Mouse (Mus musculus): ENCODE measurements around the gene Spp2.

The Spp2 gene

DNA sequence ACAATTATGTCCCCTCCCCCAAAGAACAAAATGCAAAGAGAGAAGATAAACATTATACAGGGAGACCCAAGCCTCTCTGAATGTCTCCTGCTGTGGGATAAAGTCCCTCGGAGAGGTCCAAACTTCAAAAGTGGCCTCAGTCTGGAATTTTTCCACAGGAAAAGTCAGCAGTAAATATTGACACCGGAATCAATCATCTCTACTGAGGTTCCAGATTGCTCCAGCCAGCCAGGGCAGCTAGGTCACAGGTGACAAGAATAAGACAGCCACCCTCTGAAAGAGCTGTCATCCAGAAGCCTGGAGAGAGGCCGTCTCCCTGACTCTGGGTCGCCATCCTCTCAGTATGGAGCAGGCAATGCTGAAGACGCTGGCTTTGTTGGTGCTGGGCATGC lies at the start of gene Spp2:
Gene Spp2 (plus strand): TSS at position 155 of the 392 bp plus-strand sequence.
- DNase-seq, result no peak

DNA sequence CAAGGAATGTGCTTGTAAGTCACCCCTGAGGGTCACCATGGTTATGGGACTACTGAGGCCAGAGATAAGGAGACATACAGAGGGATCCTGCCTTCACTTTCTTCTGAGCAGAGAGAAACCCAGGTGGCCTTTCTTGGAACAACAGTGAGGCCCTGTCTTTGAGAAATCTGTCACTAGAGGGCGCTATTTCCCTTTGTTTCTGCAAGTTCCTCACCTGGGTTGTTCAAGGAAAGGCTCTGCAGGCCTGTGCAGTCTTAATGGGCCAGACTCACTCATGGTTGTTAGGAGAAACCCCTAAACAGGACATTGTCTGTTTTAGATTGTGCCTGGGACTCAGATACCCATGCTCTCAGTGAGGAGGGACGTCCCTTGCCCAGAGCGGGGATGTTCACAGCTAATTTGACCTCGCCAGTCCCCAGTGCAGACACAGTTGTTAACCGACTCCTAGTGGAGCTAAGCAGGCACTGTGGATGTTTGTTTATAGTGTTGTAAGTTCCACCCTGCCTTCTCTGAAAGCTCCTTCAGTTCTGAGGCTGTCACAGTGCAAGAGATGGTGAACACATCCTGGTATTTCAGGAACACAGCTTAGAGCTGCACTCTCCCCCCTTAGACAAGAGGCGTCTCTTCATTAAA lies 49.2 kb upstream of the Spp2 start:
- DNase-seq, result peak; percentile 58

DNA sequence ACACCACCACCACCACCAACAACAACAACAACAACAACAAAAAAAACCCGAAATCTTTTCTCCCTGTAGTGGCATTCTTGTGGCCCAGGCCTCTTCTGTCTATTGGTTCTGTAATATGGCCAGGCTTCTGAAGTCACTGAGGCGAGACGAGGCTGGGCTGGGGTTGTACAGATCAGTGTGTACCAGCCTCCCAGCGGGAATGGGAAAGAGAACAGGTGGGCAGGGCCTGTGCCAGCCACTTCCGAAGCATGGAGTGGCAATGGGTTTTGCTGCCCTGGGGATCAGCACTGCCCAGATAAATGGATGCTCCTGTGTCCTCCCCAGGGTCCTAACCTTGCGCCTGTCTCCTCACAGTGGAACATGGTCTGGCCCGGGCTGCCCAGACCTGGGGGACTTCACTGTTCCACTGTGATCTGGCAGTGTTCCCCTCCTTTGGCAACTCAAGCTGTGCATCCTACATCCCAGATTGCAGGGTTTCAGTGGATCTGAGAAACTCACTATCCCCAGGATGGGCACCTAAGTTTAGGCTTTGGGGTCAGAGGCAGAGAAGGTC lies 48.6 kb upstream of the Spp2 start:
- DNase-seq, result no peak

DNA sequence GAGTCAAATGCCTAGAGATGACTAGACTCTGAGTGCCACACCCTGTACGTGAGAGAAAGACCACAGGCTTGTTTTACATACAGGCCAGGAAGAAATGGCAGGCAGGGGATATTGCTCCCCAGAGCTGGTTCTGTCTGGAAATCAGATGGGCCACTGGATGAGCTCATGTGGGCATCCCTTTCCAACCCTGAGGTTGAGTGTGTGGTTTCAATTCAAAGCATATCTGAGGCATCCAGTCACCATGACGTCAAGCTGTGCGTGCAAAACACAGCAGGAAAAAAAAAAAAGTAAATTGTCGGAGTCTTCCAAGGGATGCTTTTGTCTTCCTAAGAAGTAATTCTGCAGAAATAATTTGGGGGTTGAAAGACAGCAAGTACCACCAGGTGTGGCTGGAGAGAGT lies 45.7 kb upstream of the Spp2 start:
- DNase-seq, result no peak

DNA sequence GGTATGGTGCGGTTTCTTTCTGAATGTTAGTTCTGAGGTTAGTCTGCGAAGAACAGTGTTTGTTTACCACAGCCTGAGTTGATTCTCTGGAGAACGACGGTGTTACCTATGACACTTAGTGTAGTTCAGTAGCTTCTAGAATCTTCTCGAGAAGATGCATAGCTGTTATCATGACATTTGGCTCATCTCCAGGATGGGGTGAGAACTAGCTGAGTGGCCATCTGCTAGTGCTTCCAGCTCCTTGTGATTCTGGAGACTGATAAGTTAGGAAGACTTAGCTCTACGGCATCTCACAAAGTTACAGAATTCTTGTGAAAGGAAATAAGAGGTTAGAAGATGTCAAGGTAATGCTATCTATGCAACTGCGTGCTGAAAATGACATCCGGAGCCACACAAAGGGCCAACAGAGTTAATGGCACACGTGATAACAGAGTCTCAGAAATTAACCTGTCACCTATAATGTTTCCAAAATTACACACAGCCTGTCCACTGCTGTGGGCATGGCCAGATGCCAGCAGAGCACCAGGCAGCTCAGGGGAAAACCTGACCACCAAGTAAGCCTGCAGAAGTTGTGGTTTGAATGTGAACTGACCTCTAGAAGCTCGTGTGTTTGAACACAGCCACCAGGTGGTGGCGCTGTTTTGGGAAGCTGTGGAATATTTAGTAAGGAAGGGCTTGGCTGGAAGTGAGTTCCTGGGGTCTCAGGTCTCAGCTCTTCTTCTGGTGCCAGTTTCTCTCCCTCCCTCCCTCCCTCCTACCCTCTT lies 39.7 kb upstream of the Spp2 start:
- no peak for DNase-seq

DNA sequence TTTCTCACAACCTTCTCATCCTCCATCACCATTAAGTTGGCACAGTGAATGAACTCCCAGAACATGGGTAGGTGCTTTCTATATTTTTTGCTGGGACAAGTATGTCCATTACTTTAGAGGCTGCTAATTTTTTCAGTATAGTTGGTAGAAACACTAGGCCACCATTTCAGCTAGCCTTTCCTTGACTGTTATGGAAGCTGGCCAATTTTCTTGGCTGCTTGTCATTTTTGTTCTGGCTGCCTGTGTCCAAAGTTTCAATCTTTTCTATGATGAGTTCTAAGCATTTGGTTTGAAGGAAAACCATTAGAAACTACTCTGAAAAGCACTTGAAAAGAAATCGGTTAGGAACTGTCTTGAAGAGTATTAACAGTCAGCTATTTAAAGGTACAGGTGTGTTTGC lies 28.3 kb upstream of the Spp2 start:
- DNase-seq, result no peak

DNA sequence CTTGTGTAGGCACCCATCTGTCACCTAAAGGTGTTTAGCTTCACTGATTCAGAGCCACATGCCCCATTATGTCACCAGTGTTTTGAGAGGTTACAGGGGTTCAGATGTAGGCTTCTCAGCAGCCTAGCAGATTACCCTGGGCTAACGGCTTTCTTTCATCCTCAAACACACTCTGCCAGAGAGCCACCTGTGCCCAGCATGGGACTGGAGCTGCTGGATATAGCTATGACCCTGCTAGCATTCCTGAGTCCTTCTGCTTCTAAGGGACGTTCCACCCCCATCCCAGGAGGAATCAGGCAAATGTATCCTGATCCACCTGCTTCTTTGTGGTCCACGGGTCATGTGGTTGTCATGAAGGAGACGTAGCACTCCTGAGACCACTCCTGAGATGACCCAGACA lies 15.1 kb upstream of the Spp2 start:
- no peak for DNase-seq

DNA sequence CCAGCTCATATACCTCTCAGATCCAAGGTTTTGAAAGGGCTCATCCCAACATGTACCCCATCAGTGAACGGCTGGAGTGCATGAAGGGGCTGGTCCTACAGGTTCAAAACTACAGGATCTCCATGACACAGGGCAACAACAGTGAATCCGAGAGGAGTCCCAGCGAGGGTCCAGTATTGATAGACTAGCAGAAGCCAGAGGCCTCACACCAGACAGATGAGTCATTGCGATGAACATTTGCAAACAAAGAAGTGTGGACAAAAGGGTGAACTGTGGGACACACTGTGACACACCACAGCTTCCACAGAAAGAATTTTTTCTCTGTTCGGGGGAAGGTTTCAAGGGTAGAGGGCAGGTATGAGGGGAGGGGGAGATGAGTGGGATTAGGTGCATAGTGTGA lies 13.4 kb upstream of the Spp2 start:
- DNase-seq, result no peak

DNA sequence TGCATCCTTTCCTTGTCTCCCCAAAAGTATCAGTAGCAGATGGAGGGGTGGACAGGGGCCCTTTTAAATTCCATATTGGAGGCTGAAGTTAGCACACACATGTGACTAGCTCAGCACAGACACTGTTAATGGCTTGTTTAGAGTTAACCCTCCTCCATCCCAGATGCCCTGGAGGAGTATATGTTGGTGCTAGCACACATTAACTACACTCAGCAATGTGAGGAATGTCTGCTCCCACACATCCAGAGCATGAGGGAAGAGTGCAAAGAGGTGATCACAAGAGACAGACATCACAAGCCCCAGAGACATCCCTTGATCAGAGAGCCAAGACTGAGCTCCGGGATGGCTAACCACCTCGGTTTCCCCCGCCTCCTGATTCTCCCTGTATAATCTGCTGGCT lies 3.4 kb upstream of the Spp2 start:
- no peak for DNase-seq

DNA sequence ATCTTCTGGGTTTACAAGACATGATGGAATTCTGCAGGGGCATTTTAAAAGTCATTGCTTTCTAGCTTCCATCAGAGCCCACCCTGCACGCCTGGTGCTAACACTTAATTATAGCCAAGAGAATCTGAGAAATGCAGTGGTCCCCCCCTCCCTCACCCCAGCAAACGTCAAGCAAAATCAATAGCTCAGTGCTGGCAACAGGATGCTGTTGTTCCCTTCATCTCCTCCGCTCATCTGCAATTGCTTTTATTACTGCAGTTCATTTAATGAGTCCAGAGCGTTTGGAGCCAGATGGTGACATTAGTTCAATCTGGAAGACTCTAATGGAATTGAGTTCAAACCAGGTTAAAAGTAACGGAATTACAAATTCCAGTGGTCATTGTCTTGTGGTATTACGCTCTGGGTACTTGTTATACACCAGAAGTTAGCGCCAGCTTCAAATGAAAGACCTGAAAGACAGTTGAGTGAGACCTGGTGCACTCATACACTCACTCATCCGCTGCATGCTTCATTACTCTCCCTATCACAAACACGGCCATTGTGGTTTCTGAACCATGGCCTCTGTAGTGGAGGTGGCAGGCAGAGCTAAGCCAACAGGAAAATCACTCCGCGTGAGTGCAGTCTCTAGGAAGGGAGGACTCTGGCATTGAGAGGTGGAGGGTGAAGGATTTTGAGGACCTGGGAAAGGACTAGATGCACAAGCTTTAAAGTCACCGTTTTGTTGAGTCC lies 519 bp upstream of the Spp2 start:
- DNase-seq, result no peak

DNA sequence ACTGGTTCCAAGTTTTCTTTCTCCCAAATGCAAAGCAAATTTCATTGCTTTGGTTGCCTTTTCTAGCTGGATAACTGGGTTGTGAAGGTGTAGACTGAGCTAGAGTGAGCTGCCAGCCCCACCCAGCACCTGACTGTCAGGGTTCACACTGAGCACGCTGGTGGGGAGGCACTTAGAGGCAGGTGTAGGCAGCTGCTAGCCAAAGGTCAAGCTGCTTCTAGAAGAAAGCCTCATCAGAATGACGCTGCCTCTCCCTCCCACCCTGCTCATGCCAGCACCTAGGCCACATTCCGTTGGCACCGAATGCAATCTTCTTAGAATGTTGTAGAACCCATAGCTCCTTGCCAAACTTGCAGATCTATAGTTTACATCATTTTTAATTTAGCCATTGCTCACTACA lies 1.6 kb downstream of the Spp2 start:
- DNase-seq, result no peak

DNA sequence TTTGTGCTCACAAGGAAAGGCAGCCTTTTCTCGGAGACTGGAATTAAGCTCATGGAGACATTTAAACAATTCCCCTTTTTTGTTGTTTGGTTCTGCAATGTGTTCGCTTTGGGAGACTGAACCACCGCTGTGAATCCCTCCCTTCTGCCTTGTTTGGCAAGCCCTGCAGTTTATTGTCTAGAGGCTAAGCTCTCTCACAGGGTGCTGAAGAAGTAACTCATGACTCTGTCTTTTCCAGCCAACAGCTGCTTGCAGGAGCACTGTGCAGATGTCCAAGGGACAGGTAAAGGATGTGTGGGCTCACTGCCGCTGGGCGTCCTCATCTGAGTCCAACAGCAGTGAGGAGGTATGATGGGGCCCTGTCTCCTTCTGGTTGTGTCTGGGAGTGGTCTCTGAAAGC lies 5.3 kb downstream of the Spp2 start:
- DNase-seq, result no peak

DNA sequence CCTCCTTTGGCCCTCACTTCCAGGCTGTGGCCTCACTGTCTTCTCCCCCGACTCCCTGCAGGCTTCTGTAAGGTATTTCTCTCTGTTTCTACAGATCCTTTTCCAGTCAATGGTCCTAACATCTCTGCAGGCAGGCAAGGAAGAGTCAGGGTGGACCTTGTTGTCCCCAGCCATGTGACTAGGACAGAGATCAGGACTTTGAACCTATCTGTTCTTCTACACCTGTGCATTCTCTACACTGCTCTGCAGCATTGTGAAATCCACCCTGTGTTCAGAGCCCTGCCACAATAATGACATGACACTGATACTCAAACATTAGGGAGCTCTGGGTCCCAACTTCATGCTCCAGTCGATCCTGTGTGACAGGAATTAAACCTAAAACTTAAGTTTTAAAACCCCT lies 12.2 kb downstream of the Spp2 start:
- DNase-seq, result no peak

DNA sequence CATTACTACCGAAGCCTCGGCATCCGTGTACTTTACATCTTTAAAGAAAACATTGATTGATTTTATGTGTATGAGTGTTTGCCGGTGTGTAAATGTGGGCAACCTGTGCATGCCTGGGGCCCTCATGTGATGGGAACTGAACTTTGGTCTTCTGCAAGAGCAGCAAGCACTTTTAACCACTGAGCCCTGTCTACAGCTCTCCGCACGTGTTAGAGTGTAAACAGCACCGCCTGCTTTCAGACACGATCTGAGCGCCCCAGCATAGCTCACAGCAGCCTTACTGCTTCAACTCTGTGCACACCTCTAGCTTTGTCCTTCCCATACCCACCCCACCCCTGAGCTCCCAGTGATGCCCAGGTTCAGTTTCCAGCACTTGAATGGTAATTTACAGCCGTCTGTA lies 15.3 kb downstream of the Spp2 start:
- DNase-seq, result no peak

DNA sequence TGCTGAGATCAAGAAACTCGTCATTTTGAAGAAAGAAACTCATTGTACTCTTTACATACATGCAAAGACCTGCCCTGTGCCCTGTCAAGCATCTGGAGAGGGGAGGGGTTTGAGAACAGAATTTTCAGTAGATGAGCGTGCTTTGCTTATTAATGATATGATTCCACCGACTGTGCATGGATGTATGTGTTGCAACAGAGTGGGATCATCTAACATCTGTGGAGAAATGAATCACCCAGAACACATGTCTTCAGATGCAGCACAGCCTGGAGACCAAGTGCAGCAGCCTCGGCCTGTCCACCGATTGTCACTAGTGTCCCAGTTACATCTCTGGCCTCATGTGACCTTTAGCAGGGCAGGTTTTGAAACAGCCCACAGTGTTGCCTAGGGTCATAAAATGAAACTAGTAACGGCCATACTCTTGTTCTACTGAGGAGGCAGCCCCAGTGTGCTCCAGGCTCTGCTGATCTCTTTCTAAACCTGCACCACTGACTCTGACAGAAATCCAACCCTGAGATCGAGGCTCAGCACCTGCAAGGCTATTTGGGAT lies 16.2 kb downstream of the Spp2 start:
- no peak for DNase-seq

DNA sequence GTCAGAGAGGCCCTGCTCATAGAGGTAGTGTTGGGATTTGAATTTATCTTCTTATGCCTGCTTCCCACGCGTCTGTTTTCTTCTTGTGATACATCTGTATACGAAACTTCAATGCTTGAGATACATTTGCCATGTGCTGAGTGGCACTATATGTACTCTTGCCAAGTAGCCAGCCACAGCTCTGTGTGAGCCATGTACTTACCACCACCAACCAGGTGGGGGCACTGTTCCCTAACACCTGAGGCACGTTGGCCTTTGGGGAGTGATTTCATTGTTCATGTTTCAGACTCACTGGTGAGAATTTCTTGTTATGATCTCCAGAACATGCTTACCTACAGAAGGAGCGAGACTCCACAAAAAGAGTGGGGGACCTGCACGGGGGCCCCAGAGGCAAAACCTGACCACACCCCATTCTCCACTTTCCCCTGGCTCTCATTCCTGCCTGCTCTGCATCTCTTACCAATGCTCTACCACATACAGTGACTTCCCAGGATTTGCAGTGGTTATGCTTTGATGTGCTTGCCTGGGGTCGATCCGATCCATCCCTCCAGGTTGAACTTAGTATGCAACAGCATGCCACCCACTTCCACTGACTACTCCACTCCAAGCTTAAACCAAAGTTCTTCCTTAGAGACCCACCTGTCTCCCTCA lies 18.0 kb downstream of the Spp2 start:
- DNase-seq, result peak; percentile 73

DNA sequence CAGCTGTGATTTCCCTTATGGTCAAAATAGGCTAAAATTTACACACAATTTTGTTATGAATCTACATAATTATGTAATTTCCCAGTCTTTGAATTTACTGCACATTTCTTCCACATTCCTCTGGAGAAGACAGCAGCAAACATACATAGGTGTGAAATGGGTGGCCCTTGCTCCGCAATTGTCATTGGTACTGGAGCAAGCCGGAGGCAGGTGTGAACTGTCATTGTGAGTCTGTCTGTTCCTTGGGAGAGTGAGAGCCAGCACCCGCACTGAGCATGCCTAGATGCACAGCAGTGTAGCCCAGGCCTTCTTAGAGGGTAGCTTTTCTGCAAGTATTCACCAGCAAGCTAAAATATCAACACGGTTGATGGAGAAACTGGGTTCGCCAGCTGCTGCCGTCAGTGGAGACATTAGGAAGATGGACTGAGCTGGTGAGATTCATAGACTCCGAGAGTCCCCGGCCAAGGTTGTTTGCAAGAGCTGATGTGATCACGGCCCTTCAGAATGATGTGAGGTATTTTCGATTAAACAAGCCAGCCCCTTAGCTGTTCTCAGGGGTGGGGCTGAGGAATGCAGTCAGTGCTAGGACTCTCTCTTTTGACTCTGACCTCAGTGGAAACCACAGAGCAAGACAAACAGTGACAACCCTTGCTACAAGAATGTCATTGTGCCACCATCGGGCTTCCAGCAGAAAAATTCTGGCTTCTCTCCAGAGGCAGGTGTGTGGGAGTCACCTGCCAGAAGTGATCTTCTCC lies 21.4 kb downstream of the Spp2 start:
- DNase-seq, result peak; percentile 27

DNA sequence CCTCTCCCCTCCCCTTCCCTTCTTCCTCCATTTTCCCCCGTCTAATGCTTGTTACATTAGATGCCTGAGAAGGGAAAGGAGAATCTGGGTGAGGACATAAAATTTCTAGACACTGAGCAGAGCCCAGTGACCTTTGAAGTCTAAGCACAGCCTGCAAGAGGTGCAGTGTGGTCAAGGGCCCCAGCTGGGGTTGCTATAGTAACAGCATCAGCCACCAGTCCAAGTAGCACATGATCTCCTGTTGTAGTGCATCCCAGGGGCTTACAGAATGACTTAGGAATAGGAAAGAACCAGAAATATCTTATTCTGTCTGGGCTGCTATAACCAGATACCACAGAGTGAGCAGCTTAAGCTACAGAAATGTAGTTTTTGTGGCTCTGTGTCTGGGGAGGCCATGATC lies 22.7 kb downstream of the Spp2 start:
- no peak for DNase-seq

DNA sequence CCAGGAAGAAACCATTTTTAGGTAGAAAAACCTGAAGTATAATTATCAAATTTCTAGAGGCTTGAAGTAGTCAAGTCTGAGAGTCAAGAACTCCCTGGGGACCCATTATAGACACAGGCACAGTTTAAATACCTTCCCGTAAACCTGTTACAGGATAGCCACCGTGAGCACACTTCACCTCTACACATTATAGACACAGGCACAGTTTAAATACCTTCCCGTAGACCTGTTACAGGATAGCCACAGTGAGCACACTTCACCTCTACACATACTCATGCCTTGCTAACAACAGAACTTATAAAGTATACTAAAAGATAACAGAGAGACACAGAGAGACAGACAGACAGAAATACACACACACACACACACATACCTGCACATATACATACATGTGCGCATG lies 24.5 kb downstream of the Spp2 start:
- DNase-seq, result no peak

DNA sequence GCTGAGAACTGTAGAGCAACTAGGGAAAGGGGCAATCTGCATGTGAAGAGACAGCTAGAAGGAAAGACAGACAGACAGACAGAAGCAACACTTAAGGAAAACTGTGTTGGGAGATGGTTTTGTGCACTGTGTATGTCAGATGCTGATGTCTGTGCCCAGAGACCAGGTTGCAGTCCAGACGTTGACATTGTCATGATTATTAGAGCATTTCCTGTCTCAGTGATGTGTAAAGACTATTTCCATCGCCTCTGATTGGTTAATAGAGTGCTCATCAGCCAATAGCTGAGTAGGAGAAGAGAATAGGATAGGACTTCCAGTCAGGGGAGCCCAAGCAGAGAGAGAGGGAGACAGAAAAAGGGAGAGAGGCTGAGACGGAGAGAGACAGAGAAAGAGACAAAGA lies 25.8 kb downstream of the Spp2 start:
- DNase-seq, result no peak

DNA sequence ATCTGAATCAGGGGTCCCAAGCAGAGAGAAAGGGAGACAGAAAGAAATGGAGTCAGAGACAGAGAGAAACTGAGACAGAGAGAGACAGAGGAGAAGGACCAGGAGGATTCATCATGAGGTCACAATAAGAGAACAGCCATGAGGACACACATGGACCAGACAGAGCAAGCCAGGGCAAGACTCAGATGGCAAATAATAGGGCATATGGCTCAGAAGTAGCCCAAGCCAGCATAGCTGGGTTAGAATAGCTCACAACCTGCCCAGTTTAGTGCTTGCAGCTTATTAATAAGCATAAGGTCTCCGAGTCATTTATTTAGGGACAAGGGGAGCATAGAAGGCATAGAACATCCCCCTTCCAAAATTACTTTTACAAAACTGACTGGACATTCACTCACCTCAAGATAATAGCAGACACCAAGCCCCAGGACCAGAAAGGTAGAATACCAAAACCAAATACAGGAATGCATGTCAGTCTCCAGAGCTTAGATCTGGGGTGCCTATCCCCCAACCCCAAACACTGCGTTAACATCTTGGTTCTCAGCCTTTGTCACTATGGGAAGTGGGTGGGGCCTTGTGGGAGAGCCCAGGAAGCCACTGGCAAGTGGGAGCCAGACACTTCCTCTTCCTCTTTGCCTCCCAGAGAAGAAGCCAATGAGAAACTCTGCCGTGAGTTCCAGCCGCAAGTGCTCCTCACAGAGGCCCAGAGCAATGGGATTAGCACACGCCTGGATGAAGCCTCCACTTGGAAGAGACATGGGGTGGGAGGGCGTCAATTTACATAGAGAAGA lies 26.5 kb downstream of the Spp2 start:
- no peak for DNase-seq

Measured in right cerebral cortex, adult 18-20 months (tissue).